Mouse (Mus musculus): ENCODE data around the gene Fat2.

Fat2 gene

GRCm38 (mm10) chr11:55239496-55239895 is 96.9 kb downstream of the Fat2 start:
- DNase-seq: no peak

- DNase-seq: no peak
Observed at GRCm38 (mm10) chr11:55236815-55237214, 99.5 kb downstream of the Fat2 start.

- no peak for DNase-seq
Observed at GRCm38 (mm10) chr11:55234791-55235190, 101.6 kb downstream of the Fat2 start.

DNA sequence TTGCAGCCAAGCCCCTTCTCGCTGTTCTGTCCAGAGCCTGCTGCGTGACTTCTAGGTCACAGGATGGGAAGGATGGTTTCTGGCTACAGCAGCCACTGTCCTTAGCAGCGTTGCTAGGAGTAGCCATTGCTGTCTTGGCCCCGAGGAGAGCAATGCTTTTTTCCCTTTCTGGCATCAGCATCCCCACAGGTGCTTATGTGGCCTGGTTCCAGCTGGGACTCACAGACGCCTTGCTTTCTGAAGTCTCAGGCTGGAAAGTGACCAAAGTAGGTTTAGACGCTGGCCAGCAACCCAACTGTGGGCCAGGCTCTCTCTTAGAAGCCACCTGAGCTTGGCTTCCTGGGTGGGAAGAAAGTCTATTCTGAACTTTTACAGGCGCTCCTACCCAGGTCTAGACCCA is 102.1 kb downstream of the Fat2 start:
- no peak for DNase-seq

GRCm38 (mm10) chr11:55231034-55231433 is 105.3 kb downstream of the Fat2 start:
- DNase-seq: no peak

- DNase-seq: no peak
Observed at GRCm38 (mm10) chr11:55221306-55221705, 115.1 kb downstream of the Fat2 start.

DNA sequence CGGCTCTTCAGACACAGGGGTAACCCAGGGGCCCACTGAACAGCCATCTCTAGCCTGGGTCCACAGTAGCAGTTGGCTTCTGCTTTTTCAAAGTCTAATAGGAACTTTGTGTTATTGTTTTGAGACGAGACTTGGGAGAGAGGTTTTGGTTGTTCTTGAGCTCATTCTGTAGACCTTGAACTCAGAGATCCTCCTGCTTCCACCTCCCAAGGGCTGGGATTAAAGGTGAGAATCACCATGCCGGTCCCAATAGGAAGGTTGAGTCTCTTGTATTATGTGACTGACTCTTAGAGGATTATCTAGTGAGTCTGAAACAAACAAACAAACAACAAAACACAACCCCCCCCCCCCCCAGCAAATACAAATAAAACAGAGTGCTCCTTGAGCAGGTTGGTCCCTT is 117.9 kb downstream of the Fat2 start:
- DNase-seq: no peak

DNA sequence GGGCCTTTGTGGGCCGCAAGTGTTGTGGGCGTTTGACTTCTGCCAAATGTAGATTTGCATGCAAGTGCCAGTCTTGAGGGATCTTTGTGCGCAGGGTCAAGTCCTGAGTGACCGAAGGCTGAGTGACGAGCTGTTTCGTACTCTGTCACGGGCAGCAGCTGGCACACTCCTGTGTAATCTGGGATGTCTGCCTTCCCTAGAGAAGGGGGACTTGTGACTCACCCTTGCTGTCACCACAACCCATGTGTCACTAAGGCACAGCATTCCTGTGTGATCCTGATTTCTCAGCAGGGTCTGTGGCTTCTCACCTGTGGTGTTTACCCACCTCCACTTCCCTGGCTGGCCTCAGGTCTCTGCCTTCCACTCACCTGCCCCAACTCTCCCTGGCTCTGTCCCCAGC is 118.5 kb downstream of the Fat2 start:
- DNase-seq: peak; percentile 27

- DNase-seq: no peak
Observed at GRCm38 (mm10) chr11:55217418-55217817, 118.9 kb downstream of the Fat2 start.

DNA sequence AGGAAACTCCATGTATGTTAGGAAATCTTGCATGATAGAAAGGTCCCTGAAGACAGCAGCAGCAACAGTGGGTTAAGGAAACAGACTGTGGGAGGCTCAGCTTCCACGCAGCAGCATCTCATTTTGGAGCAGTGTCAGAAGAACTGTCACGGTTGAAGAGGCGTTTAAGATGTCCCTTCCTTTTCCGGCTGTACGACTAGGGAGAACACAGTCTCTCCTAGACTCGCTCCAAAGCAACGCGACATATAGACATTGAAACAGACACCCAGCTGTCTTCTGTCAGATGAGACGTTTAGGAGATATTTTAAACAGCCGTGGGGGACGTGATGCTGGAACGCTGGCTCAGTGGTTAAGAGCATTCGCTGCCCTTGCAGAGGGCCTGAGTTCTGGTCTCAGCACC is 119.5 kb downstream of the Fat2 start:
- DNase-seq: peak; percentile 54

DNA sequence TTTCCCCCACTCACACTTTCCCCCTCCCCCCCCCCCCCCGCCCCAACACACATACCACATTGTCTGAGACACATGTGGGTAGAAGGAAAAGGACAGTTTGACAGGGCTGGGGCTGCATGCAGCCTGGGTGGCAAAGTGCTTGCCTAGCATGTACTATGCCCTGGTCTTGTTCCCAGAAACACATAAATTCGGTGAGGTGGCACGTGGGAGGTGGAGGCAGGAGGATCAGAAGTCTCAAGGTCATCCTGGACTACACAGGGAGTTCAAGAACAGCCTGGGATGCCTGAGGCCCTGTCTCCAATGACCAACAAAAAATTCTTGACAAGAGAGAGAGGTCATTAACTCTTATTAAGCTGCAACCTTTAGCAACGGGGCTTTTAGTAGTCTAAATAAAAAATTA is 120.3 kb downstream of the Fat2 start:
- DNase-seq: no peak

- no peak for DNase-seq
Observed at GRCm38 (mm10) chr11:55214978-55215377, 121.4 kb downstream of the Fat2 start.

GRCm38 (mm10) chr11:55214161-55214560 is 122.2 kb downstream of the Fat2 start:
- DNase-seq: no peak

GRCm38 (mm10) chr11:55213518-55213917 is 122.8 kb downstream of the Fat2 start:
- no peak for DNase-seq

DNA sequence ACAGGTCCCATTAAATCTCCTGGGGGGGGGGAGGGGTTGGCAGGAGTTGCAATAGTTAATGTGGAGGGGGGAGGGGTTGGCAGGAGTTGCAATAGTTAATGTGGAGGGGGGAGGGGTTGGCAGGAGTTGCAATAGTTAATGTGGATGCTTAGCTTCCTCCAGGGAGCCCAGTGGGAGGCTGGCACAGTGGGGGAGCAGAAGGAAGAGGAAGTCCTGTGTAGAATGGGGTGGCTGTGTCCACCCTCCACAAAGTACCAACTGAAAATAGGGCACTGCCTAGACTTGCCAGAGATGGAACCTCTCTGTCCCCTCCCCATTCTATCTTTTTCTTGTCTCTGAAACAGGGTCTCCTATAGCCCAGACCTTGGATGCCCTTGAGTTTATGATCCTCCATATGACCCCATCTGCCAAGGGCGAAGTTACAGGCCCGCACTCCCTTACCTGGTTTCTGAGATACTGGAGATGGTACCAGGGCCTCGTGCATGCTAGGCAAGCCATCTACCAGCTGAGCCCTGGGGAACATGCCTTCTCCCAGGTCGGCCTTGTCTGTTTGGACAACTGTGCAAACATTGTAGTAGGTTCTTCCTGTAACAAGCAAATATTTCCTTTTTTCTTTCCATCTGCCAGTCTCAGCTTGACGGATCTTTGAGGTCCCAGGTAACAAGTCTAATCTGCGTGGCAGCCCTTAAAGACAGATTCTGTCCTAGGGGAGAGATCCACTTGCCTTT is 126.6 kb downstream of the Fat2 start:
- no peak for DNase-seq

DNA sequence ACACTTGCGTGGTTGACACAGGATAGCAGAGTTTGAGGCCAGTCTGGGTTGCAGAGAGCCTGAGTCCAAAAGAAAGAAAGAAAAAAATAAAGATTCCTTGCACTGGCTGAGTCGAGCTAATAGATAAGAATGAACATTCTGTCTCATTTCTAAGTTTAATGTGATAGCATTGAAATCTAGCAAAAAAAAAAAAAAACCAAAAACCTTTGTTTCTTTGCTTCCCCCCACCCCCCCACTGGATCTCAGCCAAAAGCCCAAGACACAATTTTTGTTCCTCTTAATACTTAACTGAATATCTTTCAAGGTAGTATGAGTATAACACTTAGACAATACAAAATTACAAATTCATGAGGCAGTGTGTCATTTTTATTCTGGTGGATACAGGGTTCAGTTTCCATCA is 127.3 kb downstream of the Fat2 start:
- no peak for DNase-seq

DNA sequence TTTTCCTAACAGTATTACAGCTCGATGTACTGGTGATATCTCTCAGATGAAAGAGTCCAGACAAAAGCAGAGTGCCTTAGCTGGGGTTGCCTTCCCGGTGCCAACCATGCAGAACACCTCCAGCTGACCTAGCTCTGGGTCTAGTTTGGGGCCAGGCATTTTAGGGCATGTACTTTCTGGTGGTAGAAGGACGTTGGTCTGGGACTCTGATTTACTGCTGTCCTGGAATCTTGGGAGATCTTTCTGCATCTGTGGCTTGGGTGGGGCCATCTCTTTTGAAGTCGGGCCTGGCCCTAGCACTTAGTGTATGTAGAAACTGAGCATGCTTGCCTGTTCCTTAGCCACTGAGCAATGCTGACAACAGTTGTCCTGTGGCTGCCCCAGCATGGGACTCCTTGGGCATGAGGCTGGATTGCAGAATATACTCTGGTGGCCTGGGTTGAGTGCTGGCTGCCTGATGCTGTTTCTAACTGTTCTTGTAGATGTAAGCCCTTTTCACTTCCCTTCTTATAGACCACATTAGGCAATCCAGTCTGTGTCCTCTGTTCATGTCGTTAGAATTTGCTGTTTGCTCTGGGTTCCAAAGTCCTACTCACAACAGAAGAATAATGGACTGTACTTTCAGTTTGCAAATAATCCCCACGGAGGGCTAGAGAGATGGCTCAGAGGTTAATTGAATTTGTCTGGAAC is 128.2 kb downstream of the Fat2 start:
- DNase-seq: no peak

GRCm38 (mm10) chr11:55204602-55205001 is 131.8 kb downstream of the Fat2 start:
- peak; percentile 34 for DNase-seq

DNA sequence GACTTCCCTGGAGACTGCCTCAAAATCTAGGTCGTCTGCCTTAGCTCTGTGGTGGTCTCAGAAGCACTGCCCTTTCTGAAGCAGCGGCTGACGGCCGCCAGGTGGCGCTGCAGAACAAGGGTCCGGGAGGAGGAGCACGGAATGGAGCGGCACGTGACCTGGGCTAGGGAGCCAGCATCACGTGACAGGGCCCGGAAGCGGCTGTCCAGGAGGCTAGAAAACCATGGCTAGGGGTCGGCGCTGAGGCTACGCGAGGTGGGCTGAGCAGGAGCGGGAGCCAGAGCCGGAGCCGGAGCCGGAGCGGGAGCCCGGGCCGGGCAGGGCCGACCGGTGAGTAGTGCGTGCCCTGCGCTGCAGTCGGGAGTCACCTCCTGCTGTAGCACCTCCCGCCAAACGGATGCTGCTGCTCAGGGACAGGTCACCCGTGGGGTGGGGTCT is 132.2 kb downstream of the Fat2 start, which contains the start of gene Slc36a1:
TSS of gene Slc36a1 (plus strand) at position 192 of the 438 bp plus-strand sequence.
- peak; percentile 96 for DNase-seq
